ENCODE assay signal across 9 mouse cellular contexts in the genomic region with DNA sequence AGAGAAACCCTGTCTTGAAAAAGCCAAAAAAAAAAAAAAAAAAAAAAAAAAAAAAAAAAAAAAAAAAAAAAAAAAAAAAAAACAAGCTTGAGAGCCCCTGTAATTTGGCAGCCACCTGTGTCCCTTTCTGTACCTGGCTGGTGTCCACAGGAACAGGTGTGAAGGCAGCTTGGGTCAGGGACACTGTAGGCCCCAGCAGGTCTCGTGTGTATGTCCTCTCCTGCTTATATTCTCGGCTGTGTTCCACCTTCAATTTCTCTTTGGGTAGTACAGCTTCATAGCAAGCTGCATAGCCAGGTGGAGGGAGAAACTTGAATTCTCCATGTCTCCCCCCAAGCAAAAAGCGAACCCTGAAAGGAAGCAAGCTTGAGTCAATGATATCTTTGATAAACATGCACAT.
"Had no signal": no experiment of that assay in that cellular context is flagged by ENCODE, and none has a peak within 500 bp of the region (broad histone marks: within the 10 kb centered on the region; RNA-seq: fewer than 3 reads in every experiment).

No protein-coding gene starts in this region.

- ATAC-seq: midbrain, embryonic 16.5 days had no signal

- H3K9ac ChIP-seq: midbrain, embryonic 12.5 days had no signal

- H3K27me3 ChIP-seq: midbrain, embryonic 12.5 days had no signal

- H3K27ac ChIP-seq: kidney, postnatal 0 days; midbrain, embryonic 12.5 days had no signal

- H3K4me1 ChIP-seq: midbrain, embryonic 12.5 days had no signal

- H3K4me3 ChIP-seq: midbrain, embryonic 12.5 days had no signal

- H3K4me2 ChIP-seq: liver, embryonic 11.5 days; midbrain, embryonic 12.5 days had no signal

- DNase-seq: kidney, postnatal 36 days; layer of hippocampus, adult 9-11 months; layer of hippocampus, postnatal 36 days; right cerebral cortex, postnatal 14 days; thymus, postnatal 36 days had no signal

- H3K36me3 ChIP-seq: midbrain, embryonic 12.5 days had no signal

- H3K9me3 ChIP-seq: midbrain, embryonic 12.5 days had no signal
